Mouse (Mus musculus): ENCODE data around the gene Tulp4.

- no peak for TF ChIP-seq POLR2A (IDR thresholded peaks at IDR 0.05; ENCODE audit: extremely low read depth, insufficient read depth, low read length)
- TF ChIP-seq CTCF (IDR thresholded peaks at IDR 0.05; ENCODE audit: low read depth, low read length), result no peak
Measured at GRCm38 (mm10) chr17:6178564-6179267, 72.5 kb downstream of the Tulp4 start.

Measured in liver, adult 2 months (tissue).